Mouse (Mus musculus): ENCODE results near the gene Bpifb4. TPM values are rescaled to one million over a fixed set of nuclear protein-coding genes. Genes with fewer than 3 reads are reported as not detected.
A peak's percentile ranks its signal among the peaks of the same experiment; 100 is the strongest.

Bpifb4 gene
- polyA plus RNA-seq, 1 experiment from 2014 or later, result 0.10 TPM

DNA sequence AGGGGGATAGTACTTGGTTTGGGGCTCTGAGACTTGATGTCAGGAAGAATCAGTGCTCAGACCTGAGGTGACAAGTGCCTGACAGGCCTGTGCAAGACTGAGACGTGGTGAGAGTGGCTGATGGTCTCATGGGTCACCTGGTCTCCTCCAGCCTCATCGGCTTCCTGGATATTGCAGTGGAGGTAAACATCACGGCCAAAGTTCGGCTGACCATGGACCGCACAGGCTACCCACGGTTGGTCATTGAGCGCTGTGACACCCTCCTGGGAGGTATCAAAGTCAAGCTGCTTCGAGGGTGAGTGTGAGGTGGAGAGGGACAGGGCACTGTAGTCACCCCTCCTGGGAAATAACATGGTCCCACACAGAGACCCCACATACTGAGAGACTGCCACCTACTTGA, 6.6 kb downstream of the Bpifb4 start:
- Histone ChIP-seq H3K9me3 (replicated peaks) (no peaks in the 10 kb centered on the region), H3K4me1 (peaks cover 7% of the 10 kb centered on the region), H3K4me3 (no peak overlapping the region), H3K27me3 (ENCODE audit: low read depth, poor library complexity, severe bottlenecking) (no peaks in the 10 kb centered on the region), H3K36me3 (no peaks in the 10 kb centered on the region), H3K27ac (replicated peaks) (no peak overlapping the region)
- no peak for DNase-seq (ENCODE audit: low spot score)
- 91% methylated on average over 8 of the region's 8 CpGs for WGBS

DNA sequence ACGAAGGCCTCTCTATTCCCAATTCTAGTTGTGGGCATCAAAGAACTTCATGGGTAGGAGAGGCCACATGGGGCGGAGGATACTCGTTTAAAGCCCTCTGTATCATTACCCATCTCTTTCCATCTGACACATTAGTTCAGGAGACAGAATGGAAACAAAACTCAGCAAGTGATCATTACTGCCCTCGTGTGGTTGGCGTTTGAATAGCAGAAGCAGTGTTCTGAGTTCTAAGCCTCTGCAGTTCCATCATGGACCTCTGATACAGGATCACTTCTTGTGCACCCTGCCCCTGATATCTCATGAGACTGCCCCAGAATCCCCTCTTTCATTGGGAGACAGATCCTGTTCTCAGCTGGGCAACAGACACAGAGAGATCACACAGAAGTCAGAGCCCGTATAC, 14.9 kb downstream of the Bpifb4 start:
- H3K4me1 ChIP-seq, result 0 out of 2 replicates have a peak, but pooled peaks cover 4% of the 10 kb centered on the region
- no peaks in the 10 kb centered on the region for H3K27me3 ChIP-seq (ENCODE audit: low read depth, poor library complexity, severe bottlenecking)
- no peaks in the 10 kb centered on the region for H3K9me3 ChIP-seq (replicated peaks)
- peak; percentile 67 for DNase-seq (ENCODE audit: low spot score)
- H3K4me3 ChIP-seq, result no peak overlapping the region
- no peak overlapping the region for H3K27ac ChIP-seq (replicated peaks)
- no peaks in the 10 kb centered on the region for H3K36me3 ChIP-seq
- 26% methylated on average over 6 of the region's 6 CpGs for WGBS

DNA sequence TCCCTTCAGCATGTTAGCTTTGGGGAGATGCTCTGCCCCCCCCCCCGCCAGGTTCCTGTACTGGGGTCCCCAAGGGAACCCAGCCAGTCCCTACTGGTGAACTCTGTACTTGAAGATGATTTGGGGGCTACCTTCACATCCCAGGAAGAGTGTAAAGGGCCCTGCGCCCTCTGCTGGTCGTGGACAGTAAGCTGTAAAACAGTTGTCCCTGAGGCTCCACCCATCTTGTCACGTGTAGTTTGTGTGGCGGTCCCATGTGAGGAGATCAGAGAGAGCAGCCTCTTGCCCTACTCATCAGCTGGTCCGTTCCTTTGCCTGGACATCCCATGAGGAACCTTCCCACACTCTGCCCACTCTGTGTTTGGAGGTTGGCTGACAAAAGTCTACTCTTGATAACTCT, 15.8 kb downstream of the Bpifb4 start:
- peak; percentile 75 for DNase-seq (ENCODE audit: low spot score)
- 8% methylated on average over 6 of the region's 6 CpGs for WGBS
- no peaks in the 10 kb centered on the region for H3K9me3 ChIP-seq (replicated peaks)
- H3K4me1 ChIP-seq, result 0 out of 2 replicates have a peak, but pooled peaks cover 4% of the 10 kb centered on the region
- H3K36me3 ChIP-seq, result no peaks in the 10 kb centered on the region
- H3K27me3 ChIP-seq (ENCODE audit: low read depth, poor library complexity, severe bottlenecking), result no peaks in the 10 kb centered on the region
- H3K4me3 ChIP-seq, result peak overlapping the region; percentile 28
- H3K27ac ChIP-seq (replicated peaks), result no peak overlapping the region

DNA sequence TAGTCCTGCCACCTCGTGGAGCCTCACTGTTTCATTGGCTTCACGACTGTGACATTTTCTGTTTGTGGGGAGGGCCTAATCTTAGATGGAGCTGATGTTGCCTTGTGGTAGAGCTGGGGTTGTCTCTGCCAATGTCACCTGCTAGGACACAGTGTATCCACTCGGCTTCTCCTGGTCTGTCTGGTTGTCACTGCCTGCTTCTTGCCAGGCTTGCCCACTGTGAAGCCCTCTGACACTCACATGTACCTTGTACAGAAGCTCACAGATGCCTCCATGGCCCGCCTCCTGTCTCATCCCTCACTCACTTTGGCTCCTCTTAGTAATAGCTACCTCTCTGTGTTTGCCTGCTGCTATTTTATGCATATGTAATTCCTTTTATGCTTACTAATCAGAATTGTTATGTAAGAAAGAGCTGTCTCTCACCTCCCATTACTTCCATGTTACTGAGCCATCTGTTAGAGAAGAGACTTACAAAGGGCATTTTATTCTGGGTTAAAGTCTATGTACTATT, 24.9 kb downstream of the Bpifb4 start:
- H3K27ac ChIP-seq (replicated peaks), result no peak overlapping the region
- 84% methylated on average over 4 of the region's 4 CpGs for WGBS
- H3K4me1 ChIP-seq, result no peaks in the 10 kb centered on the region
- no peaks in the 10 kb centered on the region for H3K27me3 ChIP-seq (ENCODE audit: low read depth, poor library complexity, severe bottlenecking)
- H3K9me3 ChIP-seq (replicated peaks), result no peaks in the 10 kb centered on the region
- no peak for DNase-seq (ENCODE audit: low spot score)
- H3K36me3 ChIP-seq, result no peaks in the 10 kb centered on the region
- no peak overlapping the region for H3K4me3 ChIP-seq

DNA sequence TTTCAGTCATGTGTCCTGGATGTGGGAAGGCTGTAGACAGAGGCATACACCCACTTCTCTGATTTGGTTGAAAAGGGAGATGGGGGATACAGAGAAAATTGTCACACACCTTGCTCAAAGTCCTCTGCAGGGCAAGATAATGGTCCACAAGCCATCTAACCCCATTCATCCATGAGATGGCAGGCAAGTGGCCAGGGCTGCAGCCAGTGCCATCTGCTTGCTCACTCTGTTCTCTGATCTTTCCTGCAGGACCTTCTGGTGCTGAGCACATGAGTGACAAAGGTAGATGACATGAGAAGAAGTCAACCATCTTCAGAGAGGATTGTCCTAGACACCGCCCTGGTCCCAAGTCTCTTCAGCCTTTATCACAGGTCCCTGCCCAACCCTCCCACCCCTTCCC, 25.3 kb downstream of the Bpifb4 start:
- WGBS, result 100% methylated on average over 1 of the region's 1 CpGs
- H3K9me3 ChIP-seq (replicated peaks), result no peaks in the 10 kb centered on the region
- H3K4me1 ChIP-seq, result no peaks in the 10 kb centered on the region
- H3K27ac ChIP-seq (replicated peaks), result no peak overlapping the region
- no peak overlapping the region for H3K4me3 ChIP-seq
- no peaks in the 10 kb centered on the region for H3K36me3 ChIP-seq
- no peak for DNase-seq (ENCODE audit: low spot score)
- H3K27me3 ChIP-seq (ENCODE audit: low read depth, poor library complexity, severe bottlenecking), result no peaks in the 10 kb centered on the region

DNA sequence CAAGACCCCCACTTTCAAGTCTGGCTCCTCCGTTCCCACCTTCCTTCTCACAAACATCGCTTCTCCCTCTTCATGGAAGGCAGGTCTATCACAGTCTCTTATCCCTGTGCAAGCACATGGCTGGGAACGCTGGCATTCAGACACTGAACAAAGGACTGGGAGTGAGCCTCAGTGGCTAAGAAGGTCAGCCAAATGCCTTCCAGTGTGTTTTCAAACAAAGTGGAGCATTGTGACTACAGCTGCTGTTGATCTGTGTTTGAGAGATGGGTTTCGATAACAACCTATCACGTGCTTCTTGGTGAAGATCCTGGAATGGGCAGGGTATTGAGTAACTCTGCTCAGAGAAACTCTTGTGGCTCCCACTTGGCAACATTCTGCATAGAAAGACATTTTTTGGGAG, 32.2 kb downstream of the Bpifb4 start:
- Histone ChIP-seq H3K27ac (replicated peaks) (no peak overlapping the region), H3K4me3 (no peak overlapping the region), H3K36me3 (no peaks in the 10 kb centered on the region), H3K27me3 (ENCODE audit: low read depth, poor library complexity, severe bottlenecking) (no peaks in the 10 kb centered on the region), H3K9me3 (replicated peaks) (no peaks in the 10 kb centered on the region), H3K4me1 (no peaks in the 10 kb centered on the region)
- WGBS, result 74% methylated on average over 5 of the region's 5 CpGs
- no peak for DNase-seq (ENCODE audit: low spot score)

DNA sequence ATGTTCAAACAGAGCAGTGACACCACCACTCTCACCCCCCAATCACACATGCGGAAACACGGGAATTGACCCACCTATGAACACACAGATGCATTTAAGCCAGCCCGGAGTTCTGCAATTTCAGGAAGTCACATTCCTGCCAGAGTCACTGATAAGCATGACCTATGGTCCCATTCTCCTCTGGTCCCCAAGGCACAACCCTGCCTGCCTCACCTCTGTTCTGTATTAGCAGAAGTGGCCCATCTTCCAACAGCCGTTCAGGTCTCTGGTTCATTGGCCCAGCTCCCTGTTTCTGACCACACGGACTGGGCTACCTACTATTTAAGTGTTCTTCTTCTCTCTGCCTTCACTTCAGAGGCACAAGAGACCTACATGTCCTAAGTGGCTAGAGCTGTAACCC, 36.6 kb downstream of the Bpifb4 start, which contains the start of gene Bpifa6:
Bpifa6 (plus strand) TSS at position 364 of the 400 bp plus-strand sequence.
- DNase-seq (ENCODE audit: low spot score), result no peak
- Histone ChIP-seq H3K4me1 (no peaks in the 10 kb centered on the region), H3K9me3 (replicated peaks) (no peaks in the 10 kb centered on the region), H3K4me3 (no peak within 1 kb of the TSS), H3K36me3 (no peaks in the 10 kb centered on the region), H3K27ac (replicated peaks) (no peak within 1 kb of the TSS), H3K27me3 (ENCODE audit: low read depth, poor library complexity, severe bottlenecking) (no peaks in the 10 kb centered on the region)
- 90% methylated on average over 5 of the region's 5 CpGs for WGBS

DNA sequence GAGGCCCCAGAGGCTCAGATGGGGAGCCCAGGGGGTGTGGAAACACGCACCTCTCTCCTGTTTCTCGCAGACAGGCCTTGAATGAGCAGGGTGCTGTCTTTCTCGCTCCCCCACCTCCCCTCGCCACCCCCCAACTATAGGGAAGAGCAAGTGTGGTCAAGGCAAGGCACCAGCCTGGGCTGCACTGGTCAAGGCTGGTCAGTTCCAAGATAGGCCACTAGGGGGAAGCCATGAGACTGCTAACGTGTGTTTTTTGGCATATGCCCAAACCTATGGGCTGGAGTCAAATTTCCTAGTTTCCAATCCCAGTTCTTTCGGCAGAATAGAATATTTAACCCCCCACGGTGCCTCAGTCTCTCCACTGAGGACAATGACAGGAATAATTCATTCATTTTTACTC, 57.8 kb downstream of the Bpifb4 start:
- H3K27me3 ChIP-seq (ENCODE audit: low read depth, poor library complexity, severe bottlenecking), result no peaks in the 10 kb centered on the region
- WGBS, result 10% methylated on average over 7 of the region's 7 CpGs
- DNase-seq (ENCODE audit: low spot score), result peak; percentile 73

DNA sequence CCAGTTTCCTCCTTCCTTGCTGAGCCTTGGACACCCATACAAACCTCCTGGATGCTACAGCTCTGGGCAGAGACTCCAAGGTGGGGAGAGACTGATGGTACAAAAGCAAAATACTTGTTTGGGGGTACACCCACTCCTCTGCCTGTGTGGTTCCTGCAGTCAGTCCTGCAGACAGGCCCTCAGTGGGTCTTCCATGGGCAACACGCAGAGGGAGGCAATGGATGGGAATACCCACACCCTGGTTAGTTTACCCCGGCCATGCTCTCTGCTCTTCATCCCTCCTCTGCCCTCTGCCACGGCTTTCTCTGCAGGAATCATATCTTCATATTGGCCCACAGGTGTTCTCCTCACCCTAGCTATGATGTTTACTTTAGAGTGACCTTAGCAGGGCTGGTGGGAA, 62.5 kb downstream of the Bpifb4 start:
- WGBS, result 88% methylated on average over 3 of the region's 3 CpGs
- Histone ChIP-seq H3K36me3 (no peaks in the 10 kb centered on the region), H3K27ac (replicated peaks) (no peak overlapping the region), H3K9me3 (replicated peaks) (no peaks in the 10 kb centered on the region), H3K4me1 (peaks cover 10% of the 10 kb centered on the region), H3K27me3 (ENCODE audit: low read depth, poor library complexity, severe bottlenecking) (no peaks in the 10 kb centered on the region), H3K4me3 (no peak overlapping the region)
- DNase-seq (ENCODE audit: low spot score), result no peak

More for the DNA sequence above, 57.8 kb downstream of the Bpifb4 start:
- no peak overlapping the region for H3K4me3 ChIP-seq
- no peak overlapping the region for H3K27ac ChIP-seq (replicated peaks)
- no peaks in the 10 kb centered on the region for H3K4me1 ChIP-seq
- no peaks in the 10 kb centered on the region for H3K36me3 ChIP-seq
- no peaks in the 10 kb centered on the region for H3K9me3 ChIP-seq (replicated peaks)

DNA sequence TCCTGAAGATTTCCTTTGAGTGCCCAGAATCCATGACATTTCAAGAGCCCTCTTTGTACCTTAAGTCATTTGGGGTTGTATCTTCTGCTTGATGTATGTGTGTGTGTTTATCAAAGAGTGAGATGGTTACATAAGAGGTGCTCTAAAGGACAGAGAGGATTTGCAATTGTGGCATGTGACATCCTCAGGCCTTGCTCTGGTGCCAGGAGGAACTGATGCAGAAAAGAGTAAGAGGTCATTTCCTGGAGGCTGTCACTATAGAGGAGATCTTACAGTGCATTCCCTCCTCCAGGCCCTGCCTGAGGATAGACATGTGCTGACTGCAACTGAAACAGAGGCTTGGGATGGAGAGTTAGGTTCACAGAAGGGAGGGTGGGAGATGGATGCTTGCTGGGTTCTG, 63.0 kb downstream of the Bpifb4 start:
- Histone ChIP-seq H3K9me3 (replicated peaks) (no peaks in the 10 kb centered on the region), H3K4me3 (no peak overlapping the region), H3K36me3 (no peaks in the 10 kb centered on the region), H3K27me3 (ENCODE audit: low read depth, poor library complexity, severe bottlenecking) (no peaks in the 10 kb centered on the region), H3K27ac (replicated peaks) (no peak overlapping the region), H3K4me1 (peaks cover 10% of the 10 kb centered on the region)
- DNase-seq (ENCODE audit: low spot score), result no peak

DNA sequence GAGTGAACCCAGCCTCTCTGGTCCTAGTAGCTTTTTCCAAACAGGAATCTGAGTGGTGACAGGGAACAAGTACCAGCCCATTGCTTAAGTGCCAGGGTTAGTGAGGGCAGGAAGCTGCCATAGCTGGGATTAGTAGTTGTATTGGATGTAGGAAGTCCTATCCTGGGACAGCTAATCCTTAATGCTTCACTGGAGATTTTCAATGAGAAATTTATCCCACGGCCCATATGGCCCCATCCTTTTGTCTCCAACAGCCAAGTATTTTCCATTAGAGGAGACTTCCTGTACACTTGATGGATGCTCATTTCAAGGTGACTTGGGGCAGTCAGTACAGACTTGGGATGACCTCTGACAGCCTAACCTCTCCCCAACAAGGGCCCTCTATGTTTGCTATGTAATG, 66.4 kb downstream of the Bpifb4 start:
- H3K9me3 ChIP-seq (replicated peaks), result no peaks in the 10 kb centered on the region
- H3K27me3 ChIP-seq (ENCODE audit: low read depth, poor library complexity, severe bottlenecking), result no peaks in the 10 kb centered on the region
- H3K4me1 ChIP-seq, result peaks cover 10% of the 10 kb centered on the region
- DNase-seq (ENCODE audit: low spot score), result no peak
- no peak overlapping the region for H3K27ac ChIP-seq (replicated peaks)
- 24% methylated on average over 1 of the region's 1 CpGs for WGBS
- no peak overlapping the region for H3K4me3 ChIP-seq
- no peaks in the 10 kb centered on the region for H3K36me3 ChIP-seq

DNA sequence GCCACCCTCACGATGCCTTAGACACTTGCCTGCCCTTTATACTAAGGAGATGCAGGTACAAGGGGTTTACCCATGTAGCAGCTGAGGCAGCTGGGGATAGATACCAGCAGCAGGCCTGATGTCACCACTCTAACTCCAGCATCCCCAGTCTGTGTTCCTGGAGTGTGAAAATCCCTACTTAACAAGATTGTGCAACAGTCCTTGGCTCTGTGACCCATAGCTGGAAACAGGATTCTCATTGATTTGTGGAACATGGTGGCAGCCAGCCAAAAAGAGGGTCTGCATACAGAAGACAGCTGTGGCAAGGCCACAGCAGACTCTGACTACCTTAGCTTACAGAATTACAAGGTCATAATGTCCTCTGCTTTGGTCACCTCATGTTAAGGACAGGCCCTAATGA, 67.1 kb downstream of the Bpifb4 start:
- Histone ChIP-seq H3K4me1 (peaks cover 10% of the 10 kb centered on the region), H3K9me3 (replicated peaks) (no peaks in the 10 kb centered on the region), H3K4me3 (no peak overlapping the region), H3K36me3 (no peaks in the 10 kb centered on the region), H3K27me3 (ENCODE audit: low read depth, poor library complexity, severe bottlenecking) (no peaks in the 10 kb centered on the region), H3K27ac (replicated peaks) (no peak overlapping the region)
- no peak for DNase-seq (ENCODE audit: low spot score)
- WGBS, result 81% methylated on average over 1 of the region's 1 CpGs

DNA sequence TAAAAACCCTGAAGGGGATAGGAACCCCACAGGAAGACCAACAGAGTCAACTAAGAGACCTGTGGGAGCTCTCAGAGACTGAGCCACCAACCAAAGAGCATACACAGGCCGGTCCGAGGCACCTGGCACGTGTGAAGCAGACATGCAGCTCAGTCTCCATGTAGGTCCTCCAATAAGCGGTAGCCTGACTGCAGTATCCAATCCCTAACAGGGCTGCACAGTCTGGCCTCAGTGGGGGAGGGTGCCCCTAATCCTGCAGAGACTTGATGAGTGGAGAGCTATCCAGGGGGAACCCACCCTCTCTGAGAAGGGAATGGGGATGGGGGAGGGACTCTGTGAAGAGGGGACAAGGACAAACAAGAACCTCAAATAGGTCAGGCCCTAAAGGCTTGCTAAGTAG, 67.7 kb downstream of the Bpifb4 start:
- Histone ChIP-seq H3K27me3 (ENCODE audit: low read depth, poor library complexity, severe bottlenecking) (no peaks in the 10 kb centered on the region), H3K27ac (replicated peaks) (no peak overlapping the region), H3K4me1 (peaks cover 10% of the 10 kb centered on the region), H3K36me3 (no peaks in the 10 kb centered on the region), H3K9me3 (replicated peaks) (no peaks in the 10 kb centered on the region), H3K4me3 (no peak overlapping the region)
- WGBS, result 85% methylated on average over 4 of the region's 4 CpGs
- DNase-seq (ENCODE audit: low spot score), result no peak

DNA sequence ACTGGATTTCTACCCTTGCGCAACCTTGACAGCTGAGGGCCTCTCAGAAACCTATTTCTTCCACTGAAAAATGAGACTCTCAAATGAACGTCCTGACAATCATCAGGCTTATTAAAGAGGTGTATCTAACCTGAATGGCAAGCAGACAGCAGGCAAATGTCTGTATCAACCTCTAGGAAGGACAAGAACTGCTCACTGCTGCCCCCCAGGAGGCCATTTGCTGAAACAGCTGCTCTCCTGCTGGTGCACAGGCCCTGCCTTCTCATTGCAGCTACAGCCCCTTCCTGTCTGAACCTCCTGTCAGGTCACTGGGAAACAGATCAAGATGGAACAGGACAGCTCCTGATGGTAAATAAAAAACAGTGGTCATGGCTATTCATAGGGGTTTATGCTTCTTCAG, 68.3 kb downstream of the Bpifb4 start:
- H3K4me1 ChIP-seq, result peaks cover 10% of the 10 kb centered on the region
- H3K27ac ChIP-seq (replicated peaks), result no peak overlapping the region
- 87% methylated on average over 2 of the region's 2 CpGs for WGBS
- H3K4me3 ChIP-seq, result no peak overlapping the region
- no peak for DNase-seq (ENCODE audit: low spot score)
- no peaks in the 10 kb centered on the region for H3K36me3 ChIP-seq
- H3K9me3 ChIP-seq (replicated peaks), result no peaks in the 10 kb centered on the region
- no peaks in the 10 kb centered on the region for H3K27me3 ChIP-seq (ENCODE audit: low read depth, poor library complexity, severe bottlenecking)

Data from midbrain, embryonic 10.5 days (tissue).